Mouse (Mus musculus) heart, embryonic 14.5 days (tissue): ENCODE results near the gene Tppp2. TPM values are rescaled to one million over a fixed set of nuclear protein-coding genes. Genes with fewer than 3 reads are reported as not detected.

Source experiments
- ATAC-seq: fragments of 200-750 bp; cut with Nextera tagmentation; 2 replicates; pipeline ENCODE4 v1.8.0; 2017; ENCODE audit warnings: low read depth, moderate TSS enrichment; ENCODE audit not compliant: insufficient number of reproducible peaks, insufficient read depth, low FRiP score
- H3K27ac ChIP-seq, 2 experiments: fragments of 200-500 bp in 1 of 2; fragments of 300-500 bp in 1 of 2; sonication (generic) in 1 of 2; replicated peaks in 1 of 2; 2 replicates each; pipeline ENCODE4 v1.5.1; 2012 to 2014; ENCODE audit warnings: low read depth in 2 of 2, low read length in 2 of 2, control low read depth in 1 of 2, mild to moderate bottlenecking in 1 of 2, mixed read lengths in 1 of 2; ENCODE audit not compliant: control insufficient read depth in 1 of 2, insufficient read depth in 1 of 2
- H3K27me3 ChIP-seq: fragments of 300-500 bp; sonication (generic); 2 replicates; pipeline ENCODE4 v1.6.1; 2014; ENCODE audit warnings: mild to moderate bottlenecking, low read length, control low read depth; ENCODE audit not compliant: control insufficient read depth, insufficient read depth
- H3K36me3 ChIP-seq: fragments of 300-500 bp; sonication (generic); 2 replicates; pipeline ENCODE4 v1.6.1; 2014; ENCODE audit warnings: mild to moderate bottlenecking, control low read depth, low read length, mixed read lengths; ENCODE audit not compliant: control insufficient read depth, insufficient read depth
- H3K4me1 ChIP-seq, 2 experiments: fragments of 200-500 bp in 1 of 2; fragments of 300-500 bp in 1 of 2; sonication (generic) in 1 of 2; 2 replicates each; pipeline ENCODE4 v1.6.1; 2012 to 2014; ENCODE audit warnings: low read length in 2 of 2, control low read depth in 1 of 2, mixed read lengths in 1 of 2; ENCODE audit not compliant: control insufficient read depth in 2 of 2, insufficient read depth in 2 of 2
- H3K4me2 ChIP-seq: fragments of 300-500 bp; sonication (generic); 2 replicates; pipeline ENCODE4 v1.6.1; 2014; ENCODE audit warnings: mild to moderate bottlenecking, low read length
- H3K4me3 ChIP-seq, 2 experiments: fragments of 200-500 bp in 1 of 2; fragments of 300-500 bp in 1 of 2; sonication (generic) in 1 of 2; 2 replicates each; pipeline ENCODE4 v1.5.1; 2012 to 2014; ENCODE audit warnings: low read length in 2 of 2, mild to moderate bottlenecking in 2 of 2, control low read depth in 1 of 2, low read depth in 1 of 2, moderate library complexity in 1 of 2; ENCODE audit not compliant: control insufficient read depth in 1 of 2, insufficient read depth in 1 of 2
- H3K9ac ChIP-seq: fragments of 300-500 bp; sonication (generic); 2 replicates; pipeline ENCODE4 v1.6.1; 2014; ENCODE audit warnings: mild to moderate bottlenecking, low read length
- H3K9me3 ChIP-seq: fragments of 300-500 bp; sonication (generic); 2 replicates; pipeline ENCODE4 v1.6.1; 2016; ENCODE audit warnings: low read length, control low read depth; ENCODE audit not compliant: control insufficient read depth
- WGBS: fragments of 180-500 bp; shearing (Covaris S2); extraction: QIAGEN DNeasy Blood & Tissue Kit; methylation state at CpG from one replicate; pipeline ENCODE4 v1.1.7; 2014; 5-methylcytosine and 5-hydroxymethylcytosine counted together
- polyA plus RNA-seq: library from polyadenylated mRNA; unstranded; fragments of >200 nt; fragmentation: Nextera tagmentation; extraction: Ambion mirVana; gene quantifications from 2 replicates; pipeline ENCODE4 v1.2.1, GENCODE M21; 2014

Tppp2 gene
- polyA plus RNA-seq, 1 experiment from 2014 or later = not detected

DNA sequence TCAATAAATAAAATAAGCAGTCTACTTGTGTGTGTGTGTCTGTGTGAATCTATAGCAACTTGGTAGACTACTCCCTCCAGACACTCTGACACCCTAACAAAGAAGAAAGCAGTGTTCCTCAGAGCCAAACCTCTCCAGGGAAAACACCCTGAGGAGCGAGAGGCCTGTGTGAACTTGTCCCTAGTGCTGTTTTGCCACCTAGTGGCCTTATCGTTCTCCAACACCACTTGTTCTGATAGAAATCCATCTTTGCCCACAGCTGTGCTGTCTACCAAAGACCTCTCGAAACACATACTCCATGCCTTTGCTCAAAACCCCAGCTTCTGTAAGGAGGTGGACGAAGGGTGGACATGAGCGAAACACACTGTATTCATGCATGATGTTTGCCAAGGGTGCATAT is 12.6 kb downstream of the Tppp2 start:
- H3K27me3 ChIP-seq = no peaks in the 10 kb centered on the region
- H3K4me1 ChIP-seq = no peaks in the 10 kb centered on the region; a peak in 1 of 4 replicates
- no peak overlapping the region for H3K9ac ChIP-seq
- 20% methylated on average over 5 of the region's 5 CpGs for WGBS
- H3K27ac ChIP-seq = no peak overlapping the region
- no peak overlapping the region for H3K4me3 ChIP-seq
- no peaks in the 10 kb centered on the region for H3K36me3 ChIP-seq
- peak; percentile 51; the same call in 1 of the 2 replicates for ATAC-seq
- no peak overlapping the region for H3K4me2 ChIP-seq
- no peaks in the 10 kb centered on the region for H3K9me3 ChIP-seq

DNA sequence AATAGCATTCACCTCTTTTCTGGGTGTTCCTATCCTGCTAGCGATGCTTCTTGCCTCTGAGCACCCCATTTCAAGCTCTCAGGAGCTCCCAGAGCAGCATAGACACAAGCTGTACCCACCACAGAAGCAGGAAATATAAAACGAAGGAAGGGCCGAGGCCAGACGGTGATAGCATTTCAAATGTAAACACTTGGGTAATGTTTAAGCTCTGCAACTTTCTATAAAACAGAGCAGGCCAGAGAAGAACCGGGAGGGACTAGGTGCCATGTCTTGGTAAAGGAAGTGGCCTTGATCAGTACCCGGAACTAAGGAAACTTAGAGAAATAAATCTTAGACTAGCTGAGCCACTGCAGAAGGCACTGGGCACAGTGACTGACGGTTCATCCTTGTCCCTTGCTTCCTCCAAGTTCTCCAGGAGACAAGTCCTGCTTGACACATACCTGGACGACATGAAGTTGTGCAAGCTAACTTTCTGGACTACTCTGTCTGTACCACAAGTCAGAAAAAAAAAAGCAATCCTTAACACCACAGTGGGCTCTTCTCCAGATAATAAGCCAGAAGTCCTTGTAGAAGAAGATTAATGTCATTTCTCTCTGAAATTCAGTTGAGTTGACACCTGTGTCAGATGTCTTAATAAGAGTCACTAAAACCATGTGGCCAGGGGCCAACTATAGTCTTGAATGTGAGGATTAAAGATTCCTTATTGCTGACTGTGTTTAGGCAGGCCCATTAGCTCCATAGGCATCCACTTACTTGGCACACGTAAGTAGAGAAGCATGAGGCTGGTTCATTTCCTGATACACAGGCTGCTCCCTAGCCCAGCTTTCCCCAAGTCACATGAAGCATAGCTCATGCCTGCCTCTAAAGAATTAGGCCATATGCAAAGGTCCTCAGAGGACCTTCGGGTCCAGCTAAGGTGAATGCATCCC is 14.1 kb downstream of the Tppp2 start:
- no peak overlapping the region for H3K9ac ChIP-seq
- no peaks in the 10 kb centered on the region for H3K9me3 ChIP-seq
- H3K4me2 ChIP-seq = no peak overlapping the region
- H3K27ac ChIP-seq = no peak overlapping the region
- H3K4me1 ChIP-seq = no peaks in the 10 kb centered on the region; a peak in 1 of 4 replicates
- H3K36me3 ChIP-seq = no peaks in the 10 kb centered on the region
- WGBS = 64% methylated on average over 10 of the region's 10 CpGs
- H3K27me3 ChIP-seq = no peaks in the 10 kb centered on the region
- no peak for ATAC-seq
- H3K4me3 ChIP-seq = no peak overlapping the region

DNA sequence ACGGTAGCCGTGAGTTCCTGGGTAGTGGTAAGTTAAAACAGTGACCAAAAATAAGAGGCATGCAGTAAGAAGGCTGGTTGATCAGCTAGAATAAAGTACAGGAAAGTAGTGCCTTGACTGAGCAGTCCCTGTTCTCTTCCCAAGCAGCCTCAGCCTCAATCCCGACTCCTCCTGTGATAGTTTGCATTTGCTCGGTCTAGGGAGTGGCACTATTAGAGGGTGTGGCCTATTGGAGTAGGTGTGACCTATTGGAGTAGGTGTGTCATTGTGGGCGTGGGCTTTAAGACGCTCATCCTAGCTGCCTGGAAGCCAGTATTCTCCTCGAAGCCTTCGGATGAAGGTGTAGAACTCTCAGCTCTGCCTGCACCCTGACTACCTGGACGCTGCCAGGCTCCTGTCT is 20.8 kb downstream of the Tppp2 start:
- H3K4me3 ChIP-seq = no peak overlapping the region
- H3K4me2 ChIP-seq = no peak overlapping the region
- H3K9ac ChIP-seq = no peak overlapping the region
- peaks cover 4% of the 10 kb centered on the region; the same call in 1 of the 2 replicates for H3K9me3 ChIP-seq
- H3K4me1 ChIP-seq = peaks cover 4 to 5% of the 10 kb centered on the region in 2 experiments; a peak in 1 of 4 replicates
- no peaks in the 10 kb centered on the region for H3K36me3 ChIP-seq
- H3K27me3 ChIP-seq = no peaks in the 10 kb centered on the region
- WGBS = 81% methylated on average over 9 of the region's 9 CpGs
- H3K27ac ChIP-seq = no peak overlapping the region
- no peak for ATAC-seq

DNA sequence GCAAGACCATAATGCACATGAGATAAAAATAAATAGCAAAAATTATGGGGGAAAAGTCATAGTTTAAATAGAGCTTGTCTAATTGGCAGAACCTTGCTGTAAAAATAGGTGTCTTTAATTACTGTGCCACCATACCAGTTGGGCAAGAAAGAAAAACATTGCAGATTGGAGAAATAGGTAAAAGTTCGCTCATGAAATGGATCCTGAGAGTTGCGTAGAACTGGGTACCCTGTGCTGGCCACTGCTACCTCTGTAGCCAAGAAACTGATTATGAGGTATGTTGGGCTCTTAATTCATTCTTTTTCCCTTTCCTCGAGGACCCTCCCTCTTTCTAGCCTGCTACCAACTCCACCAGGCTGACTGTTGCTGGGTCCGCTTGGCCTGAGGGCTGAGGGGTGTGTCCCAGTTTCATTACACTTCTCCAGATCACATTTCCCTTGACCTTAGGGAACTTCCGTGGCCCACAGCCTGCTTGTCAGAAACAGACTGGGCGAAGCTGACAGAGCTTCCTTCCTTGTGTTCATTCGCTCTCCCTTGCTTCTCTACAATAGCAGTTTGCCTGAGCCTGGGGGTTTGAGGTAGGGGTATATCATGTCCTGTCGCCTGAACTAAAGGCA is 22.8 kb downstream of the Tppp2 start:
- Histone ChIP-seq H3K4me1 (peaks cover 4 to 5% of the 10 kb centered on the region in 2 experiments; a peak in 1 of 4 replicates), H3K36me3 (no peaks in the 10 kb centered on the region), H3K27ac (no peak overlapping the region), H3K27me3 (no peaks in the 10 kb centered on the region), H3K9ac (no peak overlapping the region), H3K4me2 (no peak overlapping the region), H3K4me3 (no peak overlapping the region), H3K9me3 (peaks cover 4% of the 10 kb centered on the region; the same call in 1 of the 2 replicates)
- 44% methylated on average over 8 of the region's 8 CpGs for WGBS
- peak; percentile 21; the same call in 1 of the 2 replicates for ATAC-seq

DNA sequence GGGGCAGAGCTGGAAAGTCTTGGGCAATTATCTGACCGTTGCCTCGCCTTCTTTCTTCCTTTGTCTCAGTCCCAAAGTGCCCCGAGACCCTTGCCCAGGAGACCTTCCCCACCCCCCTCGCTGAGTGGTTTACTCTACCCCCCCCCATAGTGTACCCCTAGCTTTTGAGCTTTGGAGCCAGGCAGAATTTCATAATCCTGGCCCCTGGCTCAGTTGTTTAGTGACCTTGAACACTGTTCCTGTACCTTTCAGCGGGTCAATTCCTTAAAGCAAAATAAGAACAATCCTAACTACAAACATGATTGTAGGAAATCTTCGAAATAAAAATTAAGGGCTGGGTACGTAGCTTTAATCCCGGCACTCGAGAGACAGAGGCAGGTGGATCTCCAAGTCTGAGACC is 23.4 kb downstream of the Tppp2 start:
- ATAC-seq = no peak
- no peak overlapping the region for H3K27ac ChIP-seq
- H3K9ac ChIP-seq = no peak overlapping the region

DNA sequence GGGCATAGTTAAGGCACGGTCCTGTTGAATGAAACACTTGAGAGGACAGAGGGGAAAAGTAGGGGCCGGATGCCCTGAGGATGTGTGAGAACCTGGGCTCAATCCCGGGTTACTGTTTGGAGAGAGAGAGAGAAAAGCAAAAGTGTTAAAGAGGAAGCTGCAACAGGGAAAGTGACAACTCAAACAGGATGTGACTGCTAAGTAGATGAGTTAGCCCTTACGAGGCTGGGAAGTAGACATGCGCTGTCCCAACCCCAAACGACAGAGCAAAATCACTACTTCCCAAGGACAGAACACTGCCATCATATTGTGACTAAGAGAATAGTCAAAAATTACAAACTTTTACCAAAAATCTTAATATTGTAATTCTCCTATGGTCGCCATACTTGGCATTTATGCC is 24.0 kb downstream of the Tppp2 start:
- H3K9me3 ChIP-seq = peaks cover 4% of the 10 kb centered on the region; the same call in 1 of the 2 replicates
- H3K4me2 ChIP-seq = no peak overlapping the region
- no peak overlapping the region for H3K27ac ChIP-seq
- WGBS = 51% methylated on average over 7 of the region's 7 CpGs
- peaks cover 4 to 5% of the 10 kb centered on the region in 2 experiments; a peak in 1 of 4 replicates for H3K4me1 ChIP-seq
- H3K9ac ChIP-seq = no peak overlapping the region
- H3K4me3 ChIP-seq = no peak overlapping the region
- no peak for ATAC-seq
- no peaks in the 10 kb centered on the region for H3K36me3 ChIP-seq
- no peaks in the 10 kb centered on the region for H3K27me3 ChIP-seq

More for the DNA sequence above, 23.4 kb downstream of the Tppp2 start:
- Histone ChIP-seq H3K4me2 (no peak overlapping the region), H3K4me1 (peaks cover 4 to 5% of the 10 kb centered on the region in 2 experiments; a peak in 1 of 4 replicates), H3K36me3 (no peaks in the 10 kb centered on the region), H3K9me3 (peaks cover 4% of the 10 kb centered on the region; the same call in 1 of the 2 replicates), H3K4me3 (no peak overlapping the region), H3K27me3 (no peaks in the 10 kb centered on the region)
- 64% methylated on average over 9 of the region's 9 CpGs for WGBS

DNA sequence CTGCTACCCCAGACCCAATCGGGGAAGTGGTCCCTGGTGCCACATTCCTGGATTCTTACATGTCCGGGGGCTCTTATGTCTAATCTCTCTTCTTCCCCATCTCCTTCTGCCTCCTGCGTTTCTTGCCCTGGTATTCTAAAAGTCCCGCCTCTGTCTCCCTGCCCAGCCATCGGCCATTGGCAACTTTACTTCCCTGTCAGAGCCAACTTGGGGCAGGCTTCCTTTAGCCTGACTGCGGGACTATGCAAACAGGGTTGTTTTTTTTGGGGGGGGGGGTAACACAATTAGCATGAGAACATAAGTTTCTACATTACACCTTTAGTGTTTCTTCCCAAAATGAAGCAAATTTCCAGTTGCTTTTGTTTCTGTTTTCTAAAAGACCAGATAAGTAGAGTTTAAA is 25.1 kb downstream of the Tppp2 start:
- Histone ChIP-seq H3K4me3 (no peak overlapping the region), H3K4me1 (peaks cover 4 to 5% of the 10 kb centered on the region in 2 experiments; a peak in 1 of 4 replicates), H3K9ac (no peak overlapping the region), H3K27me3 (no peaks in the 10 kb centered on the region), H3K4me2 (no peak overlapping the region), H3K27ac (no peak overlapping the region), H3K9me3 (no peaks in the 10 kb centered on the region), H3K36me3 (no peaks in the 10 kb centered on the region)
- ATAC-seq = no peak
- WGBS = 71% methylated on average over 6 of the region's 6 CpGs
